Mouse (Mus musculus) E14TG2a.4 (cell line): Measurements from ENCODE around the gene H2-Ke6.

Experiments used
- CTCF ChIP-seq: conservative IDR thresholded peaks from 2 replicates; pipeline ENCODE4 v1.5.1; 2014; ENCODE audit warnings: low read length
- NANOG ChIP-seq: IDR thresholded peaks from 2 replicates; pipeline ENCODE4 v1.6.1; 2014; ENCODE audit warnings: borderline replicate concordance, low read length, mixed read lengths
- POU5F1 ChIP-seq: IDR thresholded peaks from 2 replicates; pipeline ENCODE4 v1.6.1; 2014; ENCODE audit warnings: low read length, borderline replicate concordance

DNA sequence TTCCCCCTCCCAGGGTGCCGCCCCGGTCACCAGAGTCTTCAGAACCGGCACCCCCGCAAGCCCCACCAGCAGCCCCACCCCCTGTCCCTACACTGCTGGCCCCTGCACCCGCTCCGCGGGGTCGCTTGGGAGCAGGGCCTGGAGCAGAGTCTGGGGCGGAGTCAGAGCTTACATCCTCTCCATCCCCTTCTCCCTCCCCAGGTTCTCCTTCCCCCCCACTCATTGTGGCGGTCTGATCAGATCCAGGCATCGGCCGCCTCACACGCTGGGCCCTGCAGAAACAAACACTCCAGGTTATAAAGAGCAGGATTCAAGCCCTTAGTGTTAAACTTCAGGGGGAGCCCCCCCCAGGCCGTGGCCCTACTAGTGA lies 5.5 kb downstream of the H2-Ke6 start:
- TF ChIP-seq CTCF (no peak), NANOG (no peak), POU5F1 (no peak)
